8 mouse cellular contexts compared by ENCODE assay signal in genomic region chr17:71309711-71310485, GRCm38 (mm10). TPM values are rescaled to one million over a fixed set of nuclear protein-coding genes. Genes with fewer than 3 reads are reported as not detected.
A peak's percentile ranks its signal among the peaks of the same experiment; 100 is the strongest.
DNase-seq lines count a peak whose midpoint lies in the region; ATAC-seq and TF ChIP-seq lines count a peak whose summit lies in the region.

No protein-coding gene starts in this region.

- WGBS in kidney, postnatal 0 days: 9% methylated on average over 23 of the region's 23 CpGs
- WGBS in bone marrow, adult 2 months: 23% methylated on average over 23 of the region's 23 CpGs
- 5% methylated on average over 23 of the region's 23 CpGs for WGBS in forebrain, postnatal 0 days
- WGBS in limb, embryonic 15.5 days: 3% methylated on average over 23 of the region's 23 CpGs
- 3% methylated on average over 23 of the region's 23 CpGs for WGBS in neural tube, embryonic 15.5 days

- no peak overlapping the region for H3K27ac ChIP-seq in kidney, postnatal 0 days
- H3K27ac ChIP-seq in bone marrow, adult 2 months (ENCODE audit: control insufficient read depth, insufficient read depth, low read depth, low read length, poor library complexity): peak overlapping the region; percentile 78
- H3K27ac ChIP-seq in forebrain, postnatal 0 days (ENCODE audit: low read depth, low read length): no peak overlapping the region
- H3K27ac ChIP-seq in limb, embryonic 15.5 days: peak overlapping the region; percentile 82
- no peak overlapping the region for H3K27ac ChIP-seq in neural tube, embryonic 15.5 days (replicated peaks)

- H3K9me3 ChIP-seq in kidney, postnatal 0 days (replicated peaks; ENCODE audit: low read length): no peaks in the 10 kb centered on the region
- no peaks in the 10 kb centered on the region for H3K9me3 ChIP-seq in forebrain, postnatal 0 days (ENCODE audit: low read length)
- no peaks in the 10 kb centered on the region for H3K9me3 ChIP-seq in limb, embryonic 15.5 days
- no peaks in the 10 kb centered on the region for H3K9me3 ChIP-seq in neural tube, embryonic 15.5 days (replicated peaks)

- peak overlapping the region; percentile 57 for H3K9ac ChIP-seq in kidney, postnatal 0 days (ENCODE audit: low read depth, low read length)
- H3K9ac ChIP-seq in forebrain, postnatal 0 days: peak overlapping the region; percentile 59
- peak overlapping the region; percentile 70 for H3K9ac ChIP-seq in limb, embryonic 15.5 days
- peak overlapping the region; percentile 67 for H3K9ac ChIP-seq in neural tube, embryonic 15.5 days (replicated peaks)

- peak overlapping the region; percentile 51 for H3K4me3 ChIP-seq in kidney, postnatal 0 days (replicated peaks; ENCODE audit: low read depth, low read length)
- H3K4me3 ChIP-seq in bone marrow, adult 2 months (replicated peaks; ENCODE audit: control insufficient read depth, low read depth, low read length): peak overlapping the region; percentile 78
- peak overlapping the region; percentile 58 for H3K4me3 ChIP-seq in forebrain, postnatal 0 days (ENCODE audit: low read depth, low read length)
- H3K4me3 ChIP-seq in limb, embryonic 15.5 days: peak overlapping the region; percentile 62
- H3K4me3 ChIP-seq in neural tube, embryonic 15.5 days (replicated peaks): peak overlapping the region; percentile 62

- no peaks in the 10 kb centered on the region for H3K36me3 ChIP-seq in kidney, postnatal 0 days (ENCODE audit: insufficient read depth, low read length)
- H3K36me3 ChIP-seq in forebrain, postnatal 0 days (ENCODE audit: insufficient read depth): no peaks in the 10 kb centered on the region
- H3K36me3 ChIP-seq in limb, embryonic 15.5 days: no peaks in the 10 kb centered on the region
- H3K36me3 ChIP-seq in neural tube, embryonic 15.5 days: no peaks in the 10 kb centered on the region

- no peak for ATAC-seq in kidney, postnatal 0 days (replicated peaks; ENCODE audit: low FRiP score, low read depth)
- no peak for ATAC-seq in forebrain, postnatal 0 days
- ATAC-seq in limb, embryonic 15.5 days (ENCODE audit: insufficient number of reproducible peaks, low FRiP score, low TSS enrichment, low read depth): 0 out of 2 replicates have a peak, but pooled peaks have one; percentile 9
- ATAC-seq in neural tube, embryonic 15.5 days (ENCODE audit: low FRiP score): 0 out of 2 replicates have a peak, but pooled peaks have one; percentile 42

- no peak for DNase-seq in kidney, postnatal 0 days (ENCODE audit: low spot score)
- no peak for DNase-seq in kidney, adult 18-20 months
- DNase-seq in forebrain, postnatal 0 days: peak; percentile 47
- no peak for DNase-seq in cerebellum, adult 8-10 months
- DNase-seq in spleen, adult 18-20 months: no peak

- H3K4me1 ChIP-seq in kidney, postnatal 0 days (replicated peaks; ENCODE audit: insufficient read depth, low read length): no peaks in the 10 kb centered on the region; the same call in 1 of the 2 replicates
- peaks cover 3% of the 10 kb centered on the region; the same call in 1 of the 2 replicates for H3K4me1 ChIP-seq in bone marrow, adult 2 months (ENCODE audit: control insufficient read depth, insufficient read depth, low read length)
- H3K4me1 ChIP-seq in forebrain, postnatal 0 days (ENCODE audit: insufficient read depth): peaks cover 10% of the 10 kb centered on the region; the same call in 1 of the 2 replicates
- H3K4me1 ChIP-seq in limb, embryonic 15.5 days: peaks cover 22% of the 10 kb centered on the region
- peaks cover 28% of the 10 kb centered on the region for H3K4me1 ChIP-seq in neural tube, embryonic 15.5 days

- H3K4me2 ChIP-seq in kidney, postnatal 0 days (ENCODE audit: low read length): peak overlapping the region; percentile 99
- peak overlapping the region; percentile 100 for H3K4me2 ChIP-seq in forebrain, postnatal 0 days (ENCODE audit: low read depth)
- H3K4me2 ChIP-seq in limb, embryonic 15.5 days: peak overlapping the region; percentile 99
- peak overlapping the region; percentile 100 for H3K4me2 ChIP-seq in neural tube, embryonic 15.5 days

- no peak for TF ChIP-seq POLR2A in bone marrow, adult 2 months (IDR thresholded peaks at IDR 0.05; ENCODE audit: borderline replicate concordance, control insufficient read depth, low read depth, low read length)

- TF ChIP-seq CTCF in kidney, postnatal 0 days (IDR thresholded peaks at IDR 0.05; ENCODE audit: low read depth): no peak
- TF ChIP-seq CTCF in bone marrow, adult 2 months (IDR thresholded peaks at IDR 0.05; ENCODE audit: control insufficient read depth, insufficient read depth, low read length): no peak
- TF ChIP-seq CTCF in forebrain, postnatal 0 days (IDR thresholded peaks at IDR 0.05; ENCODE audit: low read depth): no peak

- peaks cover 12% of the 10 kb centered on the region for H3K27me3 ChIP-seq in kidney, postnatal 0 days (ENCODE audit: insufficient read depth, low read length)
- H3K27me3 ChIP-seq in forebrain, postnatal 0 days (ENCODE audit: insufficient read depth, low read length): peaks cover 22% of the 10 kb centered on the region; the same call in 1 of the 2 replicates
- H3K27me3 ChIP-seq in limb, embryonic 15.5 days: peaks cover 14% of the 10 kb centered on the region
- peaks cover 31% of the 10 kb centered on the region for H3K27me3 ChIP-seq in neural tube, embryonic 15.5 days (replicated peaks)

RNA-seq across cellular contexts. Expression of gene Emilin2, which starts 1.9 kb away (rescaled TPM):
- 2.3 and 2.4 TPM in 2 replicates for polyA plus RNA-seq in kidney, postnatal 0 days (2015; fragmentation: Nextera tagmentation; extraction: Ambion mirVana)
- 33.0 and 38.7 TPM in 2 replicates for polyA plus RNA-seq in bone marrow, adult 2 months (2011; ENCODE audit: insufficient read depth, insufficient read length, low replicate concordance, missing spikeins)
- 2.3 and 3.2 TPM in 2 replicates for total RNA-seq in forebrain, postnatal 0 days (2014; rRNA removed)
- polyA plus RNA-seq in forebrain, postnatal 0 days (2015; fragmentation: Nextera tagmentation; extraction: Ambion mirVana): 1.3 and 2.0 TPM in 2 replicates
- 32.9 and 39.3 TPM in 2 replicates for polyA plus RNA-seq in limb, embryonic 15.5 days (2015; fragmentation: Nextera tagmentation; extraction: Ambion mirVana)
- 2.8 and 4.0 TPM in 2 replicates for polyA plus RNA-seq in neural tube, embryonic 15.5 days (2015; fragmentation: Nextera tagmentation; extraction: Ambion mirVana)

Comparison
In these comparisons a context has a peak if more than half of its experiments do, and no peak if none do; other contexts are left out.
1. ATAC-seq: peak in limb, embryonic 15.5 days (single experiment) and neural tube, embryonic 15.5 days (single experiment); none in kidney, postnatal 0 days (single experiment) and forebrain, postnatal 0 days (single experiment).
2. H3K27ac ChIP-seq: peak in bone marrow, adult 2 months (single experiment) and limb, embryonic 15.5 days (single experiment); none in kidney, postnatal 0 days (single experiment), forebrain, postnatal 0 days (single experiment) and neural tube, embryonic 15.5 days (single experiment).
3. Peak in every context shown above with its lines, with median percentiles within 50 percentile points of each other: H3K4me2 ChIP-seq, H3K4me3 ChIP-seq and H3K9ac ChIP-seq.